Mouse (Mus musculus) lung, adult 2 months (tissue): Measurements from ENCODE around the gene 1810009J06Rik.

Experiments
- CTCF ChIP-seq: fragments of 200-500 bp; IDR thresholded peaks from 2 replicates; pipeline ENCODE4 v1.5.1; 2011; ENCODE audit warnings: mild to moderate bottlenecking, low read length, control low read depth; ENCODE audit not compliant: insufficient read depth
- POLR2A ChIP-seq: fragments of 200-500 bp; IDR thresholded peaks from 2 replicates; pipeline ENCODE4 v1.6.1; 2011; ENCODE audit warnings: low read depth, mild to moderate bottlenecking, control low read depth, low read length, borderline replicate concordance; ENCODE audit errors: extremely low read depth

DNA sequence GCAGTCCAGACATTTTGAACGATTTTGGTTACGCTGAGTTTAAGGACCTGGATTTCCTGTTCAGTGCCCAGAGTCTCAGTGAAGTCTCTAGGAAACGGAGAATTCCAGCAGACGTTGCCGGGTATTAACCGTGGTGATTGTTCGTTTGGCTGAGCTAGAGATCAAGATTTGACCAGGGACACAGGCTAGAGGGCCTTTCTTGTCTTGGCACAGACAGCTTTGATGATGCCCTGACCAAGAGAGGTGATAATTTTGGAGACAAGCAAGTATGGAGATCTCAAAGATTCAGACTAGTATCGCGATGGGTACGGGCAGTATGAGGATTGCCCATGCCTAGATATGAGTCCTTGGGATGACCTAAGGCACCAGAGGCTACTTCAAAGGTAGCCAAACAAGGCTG, 24.1 kb upstream of the 1810009J06Rik start, which contains the start of gene 1700074P13Rik:
- no peak for TF ChIP-seq CTCF
- TF ChIP-seq POLR2A: no peak
